Comparison of ENCODE assay signal across 14 mouse cellular contexts in genomic region chr7:119845541-119845940, GRCm38 (mm10).
"Had no signal": no experiment of that assay in that cellular context is flagged by ENCODE, and none has a peak within 500 bp of the region (broad histone marks: within the 10 kb centered on the region; RNA-seq: fewer than 3 reads in every experiment).

No protein-coding gene starts in this region.

- H3K27me3 ChIP-seq: midbrain, embryonic 13.5 days; midbrain, embryonic 15.5 days; neural tube, embryonic 12.5 days; stomach, embryonic 15.5 days had no signal

- H3K9ac ChIP-seq: lung, embryonic 14.5 days; midbrain, embryonic 13.5 days; midbrain, embryonic 15.5 days; neural tube, embryonic 12.5 days; stomach, embryonic 15.5 days had no signal

- DNase-seq: lung, adult 18-20 months; lung, embryonic 14.5 days; lung, postnatal 10 days; lung, postnatal 4 days; right cerebral cortex, postnatal 14 days; thymus, adult 2 months; thymus, postnatal 25 days; thymus, postnatal 4 days had no signal

- H3K4me2 ChIP-seq: lung, embryonic 14.5 days; midbrain, embryonic 11.5 days; midbrain, embryonic 13.5 days; midbrain, embryonic 15.5 days; neural tube, embryonic 12.5 days; stomach, embryonic 15.5 days had no signal

- ATAC-seq: midbrain, embryonic 13.5 days; midbrain, embryonic 15.5 days had no signal

- H3K36me3 ChIP-seq: midbrain, embryonic 15.5 days had no signal

- H3K9me3 ChIP-seq: midbrain, embryonic 13.5 days; midbrain, embryonic 15.5 days; neural tube, embryonic 12.5 days; stomach, embryonic 15.5 days had no signal

- H3K27ac ChIP-seq: midbrain, embryonic 13.5 days; midbrain, embryonic 15.5 days; neural tube, embryonic 12.5 days; stomach, embryonic 15.5 days; stomach, postnatal 0 days had no signal

- H3K4me1 ChIP-seq: midbrain, embryonic 13.5 days; midbrain, embryonic 15.5 days; neural tube, embryonic 12.5 days; stomach, embryonic 15.5 days had no signal

- H3K4me3 ChIP-seq: midbrain, embryonic 13.5 days; midbrain, embryonic 15.5 days; neural tube, embryonic 12.5 days; stomach, embryonic 15.5 days had no signal
